Mouse (Mus musculus) Patski (cell line): Measurements from ENCODE around the gene Slfn4. TPM values are rescaled to one million over a fixed set of nuclear protein-coding genes. Genes with fewer than 3 reads are reported as not detected.
A peak's percentile ranks its signal among the peaks of the same experiment; 100 is the strongest.
"Not testable (repeated sequence)": the region's sequence is repeated elsewhere in the genome, so short reads cannot be mapped to it uniquely, and the experiment has no call there.

ENCODE experiments used
- ATAC-seq: fragments of 100-300 bp; one replicate; pipeline ENCODE4 v1.8.0; 2021
- CTCF ChIA-PET: fragments of 350-600 bp; sonication (Branson Sonifier 250); formaldehyde crosslinking; loops from one replicate; lab custom pipeline; 2022; ENCODE audit warnings: inconsistent platforms; lab: Charles Lee
- POLR2A ChIA-PET: fragments of 350-600 bp; sonication (Branson Sonifier 250); formaldehyde crosslinking; loops from one replicate; lab custom pipeline; 2022; ENCODE audit warnings: antibody characterized with exemption, inconsistent platforms; lab: Charles Lee
- DNase-seq: peaks from one replicate; pipeline ENCODE4 v3.0.0-alpha.2; 2011; ENCODE audit warnings: low read depth, low spot score
- H3K27me3 ChIP-seq: fragments of 371-371 bp; one replicate; pipeline ENCODE4 v1.5.1; 2021
- CTCF ChIP-seq: fragments of 100-300 bp; IDR thresholded peaks from one replicate; pipeline ENCODE4 v1.5.1; 2021
- in situ Hi-C: fragments of 300-500 bp; cut with MboI; formaldehyde crosslinking; loops from 3 replicates; pipeline ENCODE4 v1.11.1; 2018; ENCODE audit warnings: low pct_unique_long_range_greater_than_20kb, mixed read lengths
- polyA plus RNA-seq: library from polyadenylated mRNA; unstranded; gene quantifications from one replicate; pipeline ENCODE4 v1.2.3, GENCODE M21; 2021

Slfn4 gene
- polyA plus RNA-seq, 1 experiment from 2014 or later: 0.01 TPM

DNA sequence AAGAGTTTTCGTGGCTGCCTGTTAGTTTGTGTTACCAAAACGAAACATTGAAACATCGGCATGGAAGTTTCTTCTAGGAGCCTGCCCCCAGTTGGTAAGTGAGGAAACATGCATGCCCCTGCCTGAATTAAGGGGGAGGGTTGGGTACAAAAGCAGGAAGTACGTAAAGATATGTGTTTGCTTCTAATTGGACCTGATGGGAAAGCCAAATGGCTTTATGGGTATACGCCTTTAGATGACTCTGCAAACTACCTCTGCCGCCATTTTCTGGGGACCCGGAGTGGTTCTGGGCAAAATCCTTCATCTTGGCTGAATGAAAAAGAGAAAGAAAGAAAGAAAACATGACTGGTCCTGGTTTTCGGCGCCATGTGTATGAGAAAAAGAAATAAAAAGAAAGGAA is 49.2 kb downstream of the Slfn4 start:
- no peak for TF ChIP-seq CTCF
- ChIA-PET POLR2A (no interaction called here), CTCF (no interaction called here)
- H3K27me3 ChIP-seq: peaks cover 55% of the 10 kb centered on the region
- ATAC-seq: no peak
- DNase-seq: no peak
- in situ Hi-C loops: loop anchor here (25.0 kb wide), 1 partner anchor 112 kb away; the partner anchor contains the start of gene Slfn1

GRCm38 (mm10) chr11:83224750-83225149 is 49.8 kb downstream of the Slfn4 start:
- TF ChIP-seq CTCF: no peak
- H3K27me3 ChIP-seq: peaks cover 54% of the 10 kb centered on the region
- ChIA-PET CTCF (no interaction called here), POLR2A (no interaction called here)
- DNase-seq (no peak), ATAC-seq (no peak)
- in situ Hi-C loops: loop anchor here (25.0 kb wide), 1 partner anchor 112 kb away; the partner anchor contains the start of gene Slfn1

DNA sequence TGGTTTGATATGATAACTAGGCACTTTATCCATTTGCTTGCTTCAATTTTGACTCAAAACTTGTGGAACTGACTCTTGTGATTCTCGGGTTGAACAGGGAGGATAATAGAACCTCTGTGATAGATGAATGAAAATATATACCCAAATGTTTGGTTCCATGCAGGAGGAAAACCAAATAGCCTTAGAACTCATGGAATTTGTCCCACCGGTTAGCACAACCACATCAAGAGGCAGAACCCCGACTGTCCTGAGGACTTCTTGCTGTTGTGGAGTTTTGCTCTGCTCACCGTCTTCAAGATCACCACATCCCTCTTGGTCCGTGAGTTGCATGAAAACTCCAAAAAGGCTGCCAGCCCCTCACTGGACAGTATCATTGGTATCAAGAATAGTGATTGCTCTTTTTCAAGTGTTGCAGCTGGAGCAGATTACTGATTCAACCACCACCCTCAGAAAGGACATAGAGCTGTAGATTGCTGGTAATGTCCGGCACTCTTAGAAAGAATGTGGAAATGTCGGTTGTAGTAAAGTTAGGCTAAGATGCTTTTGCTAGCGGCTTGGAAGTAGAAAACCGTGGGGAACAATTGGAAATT is 50.5 kb downstream of the Slfn4 start:
- ATAC-seq (no peak), DNase-seq (no peak)
- POLR2A ChIA-PET: no interaction called here
- no peak for TF ChIP-seq CTCF
- CTCF ChIA-PET: no interaction called here
- in situ Hi-C loops: no loop called here
- peaks cover 50% of the 10 kb centered on the region for H3K27me3 ChIP-seq

GRCm38 (mm10) chr11:83227926-83228723 is 53.1 kb downstream of the Slfn4 start:
- ChIA-PET POLR2A (no interaction called here), CTCF (interaction anchor here (1.1 kb wide), 1 partner anchor 36 kb away, joined by 3 read pairs; no protein-coding TSS in a partner anchor)
- TF ChIP-seq CTCF: no peak
- in situ Hi-C loops: no loop called here
- peaks cover 35% of the 10 kb centered on the region for H3K27me3 ChIP-seq
- DNase-seq (no peak), ATAC-seq (no peak)

GRCm38 (mm10) chr11:83230966-83231365 is 56.0 kb downstream of the Slfn4 start:
- DNase-seq: no peak
- in situ Hi-C loops: no loop called here
- no peak for ATAC-seq
- TF ChIP-seq CTCF: peak; percentile 40
- H3K27me3 ChIP-seq: peaks cover 22% of the 10 kb centered on the region
- ChIA-PET POLR2A (no interaction called here), CTCF (interaction anchor here (0.7 kb wide), 1 partner anchor 39 kb away, joined by 3 read pairs; no protein-coding TSS in a partner anchor)

DNA sequence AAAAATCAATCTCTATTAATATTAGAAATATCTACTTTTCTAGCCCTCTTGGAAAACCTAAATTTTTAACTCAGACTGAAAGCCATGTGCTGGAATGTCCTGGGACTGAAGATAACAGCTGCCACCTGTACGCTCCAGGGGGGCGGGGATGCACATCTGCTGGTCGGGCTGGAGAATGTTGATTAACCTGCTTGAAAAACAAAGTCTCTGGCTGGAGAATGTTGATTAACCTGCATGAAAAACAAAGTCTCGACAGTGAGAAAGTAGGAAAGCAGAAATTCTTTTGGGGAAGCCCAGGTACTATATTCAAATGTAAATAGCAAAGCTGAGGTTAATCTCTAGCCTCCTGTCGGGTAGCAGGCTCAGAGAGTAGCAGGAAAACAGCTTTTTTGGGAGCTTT is 58.6 kb downstream of the Slfn4 start:
- in situ Hi-C loops, ATAC-seq, POLR2A ChIA-PET, CTCF ChIA-PET, DNase-seq: not testable (repeated sequence)
- H3K27me3 ChIP-seq: peaks cover 12% of the 10 kb centered on the region

- ATAC-seq, POLR2A ChIA-PET, DNase-seq, CTCF ChIA-PET, in situ Hi-C loops: not testable (repeated sequence)
- H3K27me3 ChIP-seq: peaks cover 21% of the 10 kb centered on the region
Measured at GRCm38 (mm10) chr11:83237390-83237789, 62.4 kb downstream of the Slfn4 start.

- no peak for TF ChIP-seq CTCF
- CTCF ChIA-PET: no interaction called here
Measured at GRCm38 (mm10) chr11:83238389-83238788, 63.4 kb downstream of the Slfn4 start.

GRCm38 (mm10) chr11:83239811-83240210 is 64.8 kb downstream of the Slfn4 start:
- no peak for TF ChIP-seq CTCF
- peaks cover 31% of the 10 kb centered on the region for H3K27me3 ChIP-seq
- DNase-seq (no peak), ATAC-seq (no peak)
- in situ Hi-C loops: no loop called here
- CTCF ChIA-PET: no interaction called here
- POLR2A ChIA-PET: no interaction called here

More at GRCm38 (mm10) chr11:83238389-83238788, 63.4 kb downstream of the Slfn4 start:
- DNase-seq: no peak
- in situ Hi-C loops: no loop called here
- POLR2A ChIA-PET: no interaction called here
- no peak for ATAC-seq
- peaks cover 28% of the 10 kb centered on the region for H3K27me3 ChIP-seq

Other genes starting within 250 kb of the Slfn4 start
- not detected for gene Slfn5, start 223.8 kb upstream of the Slfn4 start, polyA plus RNA-seq
- gene Slfn9, start 183.4 kb upstream of the Slfn4 start, polyA plus RNA-seq: 5.4 TPM
- 0.92 TPM for gene Slfn8, start 154.4 kb upstream of the Slfn4 start, polyA plus RNA-seq
- gene Slfn2, start 110.1 kb upstream of the Slfn4 start, polyA plus RNA-seq: 0.10 TPM
- gene Slfn1, start 58.3 kb upstream of the Slfn4 start, polyA plus RNA-seq: not detected
- not detected for gene Slfn3, start 16.1 kb downstream of the Slfn4 start, polyA plus RNA-seq
- not detected for gene Slfn14, start 111.5 kb downstream of the Slfn4 start, polyA plus RNA-seq
- 112 TPM for gene Ap2b1, start 123.8 kb downstream of the Slfn4 start, polyA plus RNA-seq
- gene Pex12, start 127.4 kb downstream of the Slfn4 start, polyA plus RNA-seq: 12.7 TPM
- gene Rasl10b, start 234.0 kb downstream of the Slfn4 start, polyA plus RNA-seq: 27.5 TPM